Mouse (Mus musculus) intestine, postnatal 0 days (tissue): ENCODE measurements around the gene Lats1. TPM values are rescaled to one million over a fixed set of nuclear protein-coding genes. Genes with fewer than 3 reads are reported as not detected.

Experiments used
- ATAC-seq: fragments of 200-750 bp; cut with Nextera tagmentation; 2 replicates; pipeline ENCODE4 v1.8.0; 2017; ENCODE audit warnings: mild to moderate bottlenecking, moderate TSS enrichment, moderate library complexity
- H3K27ac ChIP-seq: fragments of 300-500 bp; sonication (generic); 2 replicates; pipeline ENCODE4 v1.5.1; 2014; ENCODE audit warnings: mild to moderate bottlenecking, low read depth, low read length, moderate library complexity
- H3K27me3 ChIP-seq: fragments of 300-500 bp; sonication (generic); replicated peaks from 2 replicates; pipeline ENCODE4 v1.6.1; 2014; ENCODE audit warnings: low read length, mixed read lengths; ENCODE audit not compliant: control insufficient read depth, insufficient read depth
- H3K36me3 ChIP-seq: fragments of 300-500 bp; sonication (generic); 2 replicates; pipeline ENCODE4 v1.6.1; 2014; ENCODE audit warnings: mild to moderate bottlenecking, moderate library complexity; ENCODE audit not compliant: control insufficient read depth, insufficient read depth
- H3K4me1 ChIP-seq: fragments of 300-500 bp; sonication (generic); replicated peaks from 2 replicates; pipeline ENCODE4 v1.6.1; 2014; ENCODE audit warnings: antibody characterized with exemption, low read length, mixed read lengths; ENCODE audit not compliant: control insufficient read depth, insufficient read depth
- H3K4me2 ChIP-seq: fragments of 300-500 bp; sonication (generic); replicated peaks from 2 replicates; pipeline ENCODE4 v1.6.1; 2014; ENCODE audit warnings: low read depth, mild to moderate bottlenecking, moderate library complexity
- H3K4me3 ChIP-seq: fragments of 300-500 bp; sonication (generic); 2 replicates; pipeline ENCODE4 v1.5.1; 2014; ENCODE audit warnings: low read depth, low read length
- H3K9ac ChIP-seq: fragments of 300-500 bp; sonication (generic); 2 replicates; pipeline ENCODE4 v1.6.1; 2014; ENCODE audit warnings: mild to moderate bottlenecking, low read depth, low read length
- H3K9me3 ChIP-seq: fragments of 300-500 bp; sonication (generic); 2 replicates; pipeline ENCODE4 v1.6.1; 2016; ENCODE audit warnings: mixed run types; ENCODE audit not compliant: control insufficient read depth
- CTCF ChIP-seq: sonication (generic); IDR thresholded peaks from 2 replicates; pipeline ENCODE4 v1.5.1; 2016; ENCODE audit warnings: low read depth, mild to moderate bottlenecking, control low read depth, antibody characterized with exemption, moderate library complexity
- WGBS: fragments of 180-500 bp; shearing (Covaris S2); extraction: QIAGEN DNeasy Blood & Tissue Kit; methylation state at CpG from one replicate; pipeline ENCODE4 v1.1.7; 2014; 5-methylcytosine and 5-hydroxymethylcytosine counted together
- polyA plus RNA-seq: library from polyadenylated mRNA; unstranded; fragments of >200 nt; fragmentation: Nextera tagmentation; extraction: Ambion mirVana; gene quantifications from 2 replicates; pipeline ENCODE4 v1.2.1, GENCODE M21; 2015

Lats1 gene
- polyA plus RNA-seq, 1 experiment from 2014 or later = 5.5 TPM

- TF ChIP-seq CTCF = 0 out of 2 replicates have a peak, but pooled peaks have one; percentile 1
- WGBS = under 1% methylated on average over 61 of the region's 64 CpGs
- Histone ChIP-seq H3K4me3 (peak overlapping the region; percentile 83), H3K27me3 (no peaks in the 10 kb centered on the region), H3K4me1 (no peaks in the 10 kb centered on the region; the same call in none of the 2 replicates), H3K27ac (peak overlapping the region; percentile 94), H3K4me2 (peak overlapping the region; percentile 78), H3K9ac (peak overlapping the region; percentile 67), H3K36me3 (no peaks in the 10 kb centered on the region), H3K9me3 (no peaks in the 10 kb centered on the region)
- peak; percentile 93 for ATAC-seq
These were observed 17.6 kb upstream of the Lats1 start for GRCm38 (mm10) chr10:7663159-7664026.

- no peaks in the 10 kb centered on the region for H3K9me3 ChIP-seq
- no peaks in the 10 kb centered on the region; the same call in none of the 2 replicates for H3K4me1 ChIP-seq
- no peaks in the 10 kb centered on the region for H3K27me3 ChIP-seq
- H3K27ac ChIP-seq = peak overlapping the region; percentile 94; the same call in 1 of the 2 replicates
- H3K36me3 ChIP-seq = no peaks in the 10 kb centered on the region
- peak overlapping the region; percentile 78 for H3K4me2 ChIP-seq
- H3K9ac ChIP-seq = peak overlapping the region; percentile 67; the same call in 1 of the 2 replicates
- WGBS = 47% methylated on average over 6 of the region's 6 CpGs
- no peak for TF ChIP-seq CTCF
- no peak for ATAC-seq
- peak overlapping the region; percentile 83 for H3K4me3 ChIP-seq
These were observed 16.9 kb upstream of the Lats1 start for GRCm38 (mm10) chr10:7664027-7664526.

GRCm38 (mm10) chr10:7664889-7665288 lies 16.1 kb upstream of the Lats1 start:
- TF ChIP-seq CTCF = no peak
- Histone ChIP-seq H3K4me3 (no peak overlapping the region), H3K27ac (no peak overlapping the region), H3K36me3 (peaks cover 5% of the 10 kb centered on the region; the same call in 1 of the 2 replicates), H3K4me2 (no peak overlapping the region), H3K9ac (no peak overlapping the region), H3K9me3 (no peaks in the 10 kb centered on the region), H3K27me3 (no peaks in the 10 kb centered on the region), H3K4me1 (no peaks in the 10 kb centered on the region; the same call in none of the 2 replicates)
- 79% methylated on average over 1 of the region's 1 CpGs for WGBS
- ATAC-seq = no peak

- H3K27me3 ChIP-seq = no peaks in the 10 kb centered on the region
- H3K9me3 ChIP-seq = no peaks in the 10 kb centered on the region
- under 1% methylated on average over 24 of the region's 24 CpGs for WGBS
- peak within 1 kb of the TSS; percentile 64 for H3K4me3 ChIP-seq
- H3K36me3 ChIP-seq = peaks cover 7% of the 10 kb centered on the region; the same call in 1 of the 2 replicates
- peak within 1 kb of the TSS; percentile 9; the same call in 1 of the 2 replicates for H3K27ac ChIP-seq
- peak; percentile 70 for ATAC-seq
- no peak for TF ChIP-seq CTCF
- no peaks in the 10 kb centered on the region; the same call in none of the 2 replicates for H3K4me1 ChIP-seq
- peak within 1 kb of the TSS; percentile 43 for H3K9ac ChIP-seq
- H3K4me2 ChIP-seq = peak within 1 kb of the TSS; percentile 69
These were observed 13.6 kb upstream of the Lats1 start, which contains the start of gene Nup43 for GRCm38 (mm10) chr10:7667342-7667802. Nup43 (plus strand) TSS chr10:7667503.

GRCm38 (mm10) chr10:7673673-7674072 lies 7.3 kb upstream of the Lats1 start:
- no peaks in the 10 kb centered on the region for H3K27me3 ChIP-seq
- 67% methylated on average over 1 of the region's 1 CpGs for WGBS
- H3K27ac ChIP-seq = no peak overlapping the region
- H3K9me3 ChIP-seq = no peaks in the 10 kb centered on the region
- H3K4me2 ChIP-seq = no peak overlapping the region
- no peak overlapping the region for H3K9ac ChIP-seq
- peaks cover 19% of the 10 kb centered on the region for H3K36me3 ChIP-seq
- 0 out of 2 replicates have a peak, but pooled peaks have one; percentile 19 for ATAC-seq
- H3K4me3 ChIP-seq = no peak overlapping the region
- no peaks in the 10 kb centered on the region for H3K4me1 ChIP-seq
- TF ChIP-seq CTCF = peak; percentile 67
